Mouse (Mus musculus): Measurements from ENCODE around the gene Ptpn3. TPM values are rescaled to one million over a fixed set of nuclear protein-coding genes. Genes with fewer than 3 reads are reported as not detected.

Gene Ptpn3
- polyA plus RNA-seq, 1 experiment: 25.5 TPM

- Histone ChIP-seq H3K4me3 (ENCODE audit: insufficient read depth, low read length) (peak overlapping the region; percentile 71), H3K27ac (ENCODE audit: insufficient read depth, low read length) (peak overlapping the region; percentile 86), H3K4me1 (ENCODE audit: control insufficient read depth, insufficient read depth, low read length) (no peaks in the 10 kb centered on the region)
- TF ChIP-seq POLR2A (IDR thresholded peaks at IDR 0.05; ENCODE audit: extremely low read depth, insufficient read depth, low read length) (no peak), CTCF (IDR thresholded peaks at IDR 0.05; ENCODE audit: extremely low read depth, insufficient read depth, low read length) (no peak)
These were observed 1.8 kb downstream of the Ptpn3 start for GRCm38 (mm10) chr4:57299701-57300468.

GRCm38 (mm10) chr4:57299308-57299700 lies 2.3 kb downstream of the Ptpn3 start:
- TF ChIP-seq POLR2A (IDR thresholded peaks at IDR 0.05; ENCODE audit: extremely low read depth, insufficient read depth, low read length) (no peak), CTCF (IDR thresholded peaks at IDR 0.05; ENCODE audit: extremely low read depth, insufficient read depth, low read length) (no peak)
- Histone ChIP-seq H3K4me3 (ENCODE audit: insufficient read depth, low read length) (peak overlapping the region; percentile 71), H3K4me1 (ENCODE audit: control insufficient read depth, insufficient read depth, low read length) (no peaks in the 10 kb centered on the region), H3K27ac (ENCODE audit: insufficient read depth, low read length) (no peak overlapping the region)

- no peak overlapping the region for H3K27ac ChIP-seq (ENCODE audit: insufficient read depth, low read length)
- H3K4me1 ChIP-seq (ENCODE audit: control insufficient read depth, insufficient read depth, low read length): no peaks in the 10 kb centered on the region
- H3K4me3 ChIP-seq (ENCODE audit: insufficient read depth, low read length): no peak overlapping the region
- TF ChIP-seq CTCF (IDR thresholded peaks at IDR 0.05; ENCODE audit: extremely low read depth, insufficient read depth, low read length) (no peak), POLR2A (IDR thresholded peaks at IDR 0.05; ENCODE audit: extremely low read depth, insufficient read depth, low read length) (no peak)
These were observed 3.5 kb downstream of the Ptpn3 start for GRCm38 (mm10) chr4:57298181-57298580.

GRCm38 (mm10) chr4:57294971-57295656 lies 6.5 kb downstream of the Ptpn3 start:
- no peak for TF ChIP-seq CTCF (IDR thresholded peaks at IDR 0.05; ENCODE audit: extremely low read depth, insufficient read depth, low read length)
- TF ChIP-seq POLR2A (IDR thresholded peaks at IDR 0.05; ENCODE audit: extremely low read depth, insufficient read depth, low read length): no peak
- H3K4me3 ChIP-seq (ENCODE audit: insufficient read depth, low read length): no peak overlapping the region
- H3K27ac ChIP-seq (ENCODE audit: insufficient read depth, low read length): no peak overlapping the region
- no peaks in the 10 kb centered on the region for H3K4me1 ChIP-seq (ENCODE audit: control insufficient read depth, insufficient read depth, low read length)

GRCm38 (mm10) chr4:57292670-57293069 lies 9.0 kb downstream of the Ptpn3 start:
- no peak for TF ChIP-seq CTCF (IDR thresholded peaks at IDR 0.05; ENCODE audit: extremely low read depth, insufficient read depth, low read length)
- no peak for TF ChIP-seq POLR2A (IDR thresholded peaks at IDR 0.05; ENCODE audit: extremely low read depth, insufficient read depth, low read length)
- no peak overlapping the region for H3K4me3 ChIP-seq (ENCODE audit: insufficient read depth, low read length)
- no peak overlapping the region for H3K27ac ChIP-seq (ENCODE audit: insufficient read depth, low read length)
- no peaks in the 10 kb centered on the region for H3K4me1 ChIP-seq (ENCODE audit: control insufficient read depth, insufficient read depth, low read length)

GRCm38 (mm10) chr4:57290049-57290448 lies 11.6 kb downstream of the Ptpn3 start:
- no peak overlapping the region for H3K4me3 ChIP-seq (ENCODE audit: insufficient read depth, low read length)
- no peak overlapping the region for H3K27ac ChIP-seq (ENCODE audit: insufficient read depth, low read length)
- no peaks in the 10 kb centered on the region for H3K4me1 ChIP-seq (ENCODE audit: control insufficient read depth, insufficient read depth, low read length)
- TF ChIP-seq CTCF (IDR thresholded peaks at IDR 0.05; ENCODE audit: extremely low read depth, insufficient read depth, low read length) (no peak), POLR2A (IDR thresholded peaks at IDR 0.05; ENCODE audit: extremely low read depth, insufficient read depth, low read length) (no peak)

GRCm38 (mm10) chr4:57287808-57288207 lies 13.8 kb downstream of the Ptpn3 start:
- Histone ChIP-seq H3K4me1 (ENCODE audit: control insufficient read depth, insufficient read depth, low read length) (no peaks in the 10 kb centered on the region), H3K27ac (ENCODE audit: insufficient read depth, low read length) (no peak overlapping the region), H3K4me3 (ENCODE audit: insufficient read depth, low read length) (no peak overlapping the region)
- TF ChIP-seq POLR2A (IDR thresholded peaks at IDR 0.05; ENCODE audit: extremely low read depth, insufficient read depth, low read length) (no peak), CTCF (IDR thresholded peaks at IDR 0.05; ENCODE audit: extremely low read depth, insufficient read depth, low read length) (no peak)

GRCm38 (mm10) chr4:57285251-57285650 lies 16.4 kb downstream of the Ptpn3 start:
- H3K27ac ChIP-seq (ENCODE audit: insufficient read depth, low read length): no peak overlapping the region
- no peaks in the 10 kb centered on the region for H3K4me1 ChIP-seq (ENCODE audit: control insufficient read depth, insufficient read depth, low read length)
- TF ChIP-seq POLR2A (IDR thresholded peaks at IDR 0.05; ENCODE audit: extremely low read depth, insufficient read depth, low read length): no peak
- TF ChIP-seq CTCF (IDR thresholded peaks at IDR 0.05; ENCODE audit: extremely low read depth, insufficient read depth, low read length): no peak
- H3K4me3 ChIP-seq (ENCODE audit: insufficient read depth, low read length): no peak overlapping the region

GRCm38 (mm10) chr4:57283189-57283588 lies 18.4 kb downstream of the Ptpn3 start:
- Histone ChIP-seq H3K4me1 (ENCODE audit: control insufficient read depth, insufficient read depth, low read length) (no peaks in the 10 kb centered on the region), H3K4me3 (ENCODE audit: insufficient read depth, low read length) (no peak overlapping the region), H3K27ac (ENCODE audit: insufficient read depth, low read length) (no peak overlapping the region)
- TF ChIP-seq POLR2A (IDR thresholded peaks at IDR 0.05; ENCODE audit: extremely low read depth, insufficient read depth, low read length) (no peak), CTCF (IDR thresholded peaks at IDR 0.05; ENCODE audit: extremely low read depth, insufficient read depth, low read length) (no peak)

GRCm38 (mm10) chr4:57282630-57283029 lies 19.0 kb downstream of the Ptpn3 start:
- Histone ChIP-seq H3K4me3 (ENCODE audit: insufficient read depth, low read length) (no peak overlapping the region), H3K27ac (ENCODE audit: insufficient read depth, low read length) (no peak overlapping the region), H3K4me1 (ENCODE audit: control insufficient read depth, insufficient read depth, low read length) (no peaks in the 10 kb centered on the region)
- no peak for TF ChIP-seq POLR2A (IDR thresholded peaks at IDR 0.05; ENCODE audit: extremely low read depth, insufficient read depth, low read length)
